Mouse (Mus musculus): Measurements from ENCODE around the gene Psmb1. TPM values are rescaled to one million over a fixed set of nuclear protein-coding genes. Genes with fewer than 3 reads are reported as not detected.

The Psmb1 gene
- total and polyA plus RNA-seq, 3 experiments, result 200 to 445 (median 222) TPM

DNA sequence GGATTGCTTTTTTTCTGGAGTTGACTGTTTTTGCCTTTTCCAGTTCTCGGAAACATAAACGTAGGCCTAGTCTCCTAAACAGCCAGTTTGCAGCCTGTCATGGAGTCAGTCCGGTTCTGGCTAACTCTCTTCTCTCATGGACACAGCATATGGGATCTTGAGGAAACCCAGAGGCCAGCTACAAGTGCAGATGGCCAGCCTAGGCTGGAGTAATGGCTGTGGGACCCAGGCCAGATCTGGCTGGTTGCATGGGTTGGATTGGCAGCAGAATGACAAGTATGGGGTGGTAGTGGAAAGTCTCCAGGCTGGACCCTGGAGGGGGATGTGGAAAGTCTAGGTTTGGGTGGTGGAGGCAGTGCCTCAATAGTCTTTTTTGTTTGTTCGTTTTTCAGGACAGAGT, 40.8 kb upstream of the Psmb1 start:
- no peak overlapping the region for H3K9ac ChIP-seq (ENCODE audit: control insufficient read depth, low read depth, low read length, poor library complexity, severe bottlenecking)
- H3K27ac ChIP-seq (ENCODE audit: control insufficient read depth, low read depth, low read length), result no peak overlapping the region
- TF ChIP-seq ZKSCAN1 (IDR thresholded peaks at IDR 0.05; ENCODE audit: low read depth, low read length) (no peak), MEF2A (IDR thresholded peaks at IDR 0.05; ENCODE audit: extremely low read depth, insufficient replicate concordance, low read depth, low read length, poor library complexity, severe bottlenecking) (no peak), HCFC1 (IDR thresholded peaks at IDR 0.05; ENCODE audit: low read depth, low read length) (no peak), POLR2AphosphoS5 (IDR thresholded peaks at IDR 0.05; ENCODE audit: borderline replicate concordance, low read depth, low read length) (no peak), ZNF384 (IDR thresholded peaks at IDR 0.05; ENCODE audit: low read depth, low read length) (no peak), NELFE (IDR thresholded peaks at IDR 0.05; ENCODE audit: low read depth, low read length) (no peak), USF1 (IDR thresholded peaks at IDR 0.05; ENCODE audit: low read depth, low read length) (no peak), MXI1 (IDR thresholded peaks at IDR 0.05; ENCODE audit: low read depth, low read length) (no peak), MYB (IDR thresholded peaks at IDR 0.05; ENCODE audit: low read depth, low read length) (no peak), MAZ (IDR thresholded peaks at IDR 0.05; ENCODE audit: low read depth, low read length) (no peak), RAD21 (IDR thresholded peaks at IDR 0.05; ENCODE audit: low read depth, low read length) (no peak), CTCF (IDR thresholded peaks at IDR 0.05 in 2 of 3, conservative IDR thresholded peaks at IDR 0.05 in 1 of 3; ENCODE audit: control insufficient read depth in 1 of 3, insufficient read depth in 1 of 3, low read depth in 2 of 3, low read length in 3 of 3, poor library complexity in 1 of 3, severe bottlenecking in 1 of 3) (no peak), BHLHE40 (IDR thresholded peaks at IDR 0.05; ENCODE audit: borderline replicate concordance, low read depth, low read length) (no peak), JUND (IDR thresholded peaks at IDR 0.05; ENCODE audit: low read depth, low read length) (no peak)
- H3K27me3 ChIP-seq (ENCODE audit: control insufficient read depth in 1 of 2, insufficient read depth in 2 of 2, low read length in 2 of 2), result peaks cover 0 to 2% of the 10 kb centered on the region in 2 experiments; a peak in 3 of 4 replicates
- no peaks in the 10 kb centered on the region for H3K4me1 ChIP-seq (ENCODE audit: control insufficient read depth in 1 of 2, insufficient read depth in 2 of 2, low read length in 2 of 2)
- H3K9me3 ChIP-seq (replicated peaks; ENCODE audit: insufficient read depth, low read length), result no peaks in the 10 kb centered on the region
- H3K79me2 ChIP-seq (ENCODE audit: control insufficient read depth, insufficient read depth, low read length, poor library complexity), result no peaks in the 10 kb centered on the region
- no peak overlapping the region for H3K4me3 ChIP-seq (ENCODE audit: control insufficient read depth in 1 of 2, insufficient read depth in 1 of 2, low read depth in 2 of 2, low read length in 2 of 2)
- no peak for DNase-seq (ENCODE audit: low read depth, low spot score)
- H3K36me3 ChIP-seq (ENCODE audit: control insufficient read depth in 1 of 2, insufficient read depth in 2 of 2, low read length in 2 of 2), result no peaks in the 10 kb centered on the region

DNA sequence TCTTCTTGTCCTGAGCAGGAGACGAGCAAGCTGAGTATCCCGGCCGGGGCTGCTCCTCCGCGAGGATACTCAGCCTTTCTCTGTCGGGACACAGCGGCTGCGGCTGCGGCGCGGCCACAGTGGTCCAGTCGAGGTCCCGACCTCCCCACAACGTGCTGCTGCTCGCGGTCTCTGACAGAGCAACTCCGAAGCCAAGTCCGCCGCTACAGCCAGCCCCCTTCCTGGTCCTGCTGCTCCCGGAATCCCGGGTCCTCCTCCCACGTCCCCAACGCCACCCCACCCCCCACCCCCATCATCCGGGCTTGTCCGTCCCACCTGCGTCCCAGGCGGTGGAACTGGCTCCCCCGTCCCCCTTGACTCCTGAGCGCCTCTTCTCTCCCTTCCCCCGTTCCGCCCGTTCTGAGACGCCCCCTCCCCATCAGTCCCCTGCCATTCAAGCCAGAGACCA, 36.9 kb upstream of the Psmb1 start:
- H3K27me3 ChIP-seq (ENCODE audit: control insufficient read depth in 1 of 2, insufficient read depth in 2 of 2, low read length in 2 of 2), result peaks cover 0 to 2% of the 10 kb centered on the region in 2 experiments; a peak in 3 of 4 replicates
- H3K27ac ChIP-seq (ENCODE audit: control insufficient read depth, low read depth, low read length), result no peak overlapping the region
- no peaks in the 10 kb centered on the region for H3K36me3 ChIP-seq (ENCODE audit: control insufficient read depth in 1 of 2, insufficient read depth in 2 of 2, low read length in 2 of 2)
- H3K9ac ChIP-seq (ENCODE audit: control insufficient read depth, low read depth, low read length, poor library complexity, severe bottlenecking), result peak overlapping the region; percentile 36
- H3K9me3 ChIP-seq (replicated peaks; ENCODE audit: insufficient read depth, low read length), result no peaks in the 10 kb centered on the region
- DNase-seq (ENCODE audit: low read depth, low spot score), result no peak
- H3K4me3 ChIP-seq (ENCODE audit: control insufficient read depth in 1 of 2, insufficient read depth in 1 of 2, low read depth in 2 of 2, low read length in 2 of 2), result peak overlapping the region; percentile 51 to 67
- no peaks in the 10 kb centered on the region for H3K79me2 ChIP-seq (ENCODE audit: control insufficient read depth, insufficient read depth, low read length, poor library complexity)
- no peaks in the 10 kb centered on the region; a peak in 1 of 4 replicates for H3K4me1 ChIP-seq (ENCODE audit: control insufficient read depth in 1 of 2, insufficient read depth in 2 of 2, low read length in 2 of 2)
- no peak for TF ChIP-seq GABPA (IDR thresholded peaks at IDR 0.05; ENCODE audit: low read depth, low read length)

Data from MEL (cell line).